Mouse (Mus musculus) myocyte (in vitro differentiated cells): ENCODE measurements around the gene Atxn2.

Experiments
- CEBPB ChIP-seq: IDR thresholded peaks from 2 replicates; pipeline ENCODE4 v1.6.1; 2011; ENCODE audit warnings: mild to moderate bottlenecking, moderate library complexity; ENCODE audit not compliant: poor library complexity, insufficient read depth, severe bottlenecking
- E2F4 ChIP-seq: IDR thresholded peaks from one replicate; pipeline ENCODE4 v1.6.1; 2011; ENCODE audit warnings: mild to moderate bottlenecking, control low read depth, moderate library complexity; ENCODE audit not compliant: insufficient read depth
- MAX ChIP-seq: IDR thresholded peaks from one replicate; pipeline ENCODE4 v1.6.1; 2011; ENCODE audit warnings: low read depth, mild to moderate bottlenecking, control low read depth
- MYOD1 ChIP-seq, 3 experiments: IDR thresholded peaks; one replicate each; pipeline ENCODE4 v1.6.1; 2011; ENCODE audit warnings: control low read depth in 2 of 3, low read depth in 2 of 3, mild to moderate bottlenecking in 2 of 3, moderate library complexity in 1 of 3; ENCODE audit not compliant: insufficient read length in 2 of 3, control insufficient read depth in 1 of 3
- MYOG ChIP-seq, 3 experiments: IDR thresholded peaks; one replicate each; pipeline ENCODE4 v1.6.1; 2011; ENCODE audit warnings: control low read depth in 2 of 3, low read depth in 2 of 3, mild to moderate bottlenecking in 2 of 3; ENCODE audit not compliant: insufficient read length in 2 of 3, control insufficient read depth in 1 of 3, insufficient read depth in 1 of 3
- POLR2A ChIP-seq: IDR thresholded peaks from one replicate; pipeline ENCODE4 v1.6.1; 2011; ENCODE audit warnings: low read depth, mild to moderate bottlenecking, control low read depth, moderate library complexity; ENCODE audit not compliant: insufficient read length
- POLR2AphosphoS2 ChIP-seq: IDR thresholded peaks from one replicate; pipeline ENCODE4 v1.6.1; 2011; ENCODE audit warnings: low read depth, control low read depth; ENCODE audit not compliant: insufficient read length
- TCF12 ChIP-seq: IDR thresholded peaks from one replicate; pipeline ENCODE4 v1.6.1; 2011; ENCODE audit warnings: mild to moderate bottlenecking, control low read depth; ENCODE audit not compliant: poor library complexity, insufficient read depth, severe bottlenecking

DNA sequence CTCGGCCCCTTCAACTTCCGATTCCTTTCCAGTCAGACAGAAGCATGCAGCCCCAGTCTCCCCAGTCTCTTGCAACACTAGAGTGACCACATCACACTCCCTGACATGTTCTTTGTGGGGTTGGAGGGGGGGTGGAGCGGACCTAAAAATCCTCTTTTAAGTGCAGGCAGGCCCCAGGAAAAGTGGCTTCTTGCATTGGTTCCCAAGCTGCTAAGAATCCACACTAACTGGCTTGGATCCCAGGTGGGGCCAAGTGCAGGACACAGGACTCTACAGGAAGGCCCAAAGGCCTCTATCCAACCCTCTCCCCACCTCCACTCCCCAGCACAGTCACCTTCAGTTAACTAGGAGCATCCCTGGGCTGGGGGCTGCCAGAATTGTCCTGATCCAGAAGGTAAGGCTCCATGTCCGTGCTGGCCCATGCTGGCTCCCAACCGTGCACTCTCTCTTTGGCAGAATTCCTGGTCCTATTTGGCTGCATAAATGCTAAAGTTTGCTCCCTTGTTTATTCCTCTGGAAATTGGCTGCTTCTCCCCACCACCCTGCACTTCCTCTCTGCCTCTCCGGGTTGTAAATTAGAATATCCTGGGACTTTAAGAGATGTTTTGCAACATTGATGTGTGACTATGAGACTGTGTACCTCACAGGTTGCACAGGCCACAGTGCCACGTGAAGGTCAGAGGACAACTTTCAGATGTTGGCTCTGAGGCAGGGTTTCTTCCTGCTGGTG, 20.5 kb upstream of the Atxn2 start:
- no peak for TF ChIP-seq POLR2A
- TF ChIP-seq MAX: no peak
- no peak for TF ChIP-seq CEBPB
- TF ChIP-seq MYOG (IDR thresholded peaks at IDR 0.05; ENCODE audit: control insufficient read depth in 1 of 3, insufficient read depth in 1 of 3, insufficient read length in 2 of 3, low read depth in 2 of 3): no peak
- TF ChIP-seq MYOD1 (IDR thresholded peaks at IDR 0.05; ENCODE audit: control insufficient read depth in 1 of 3, insufficient read length in 2 of 3, low read depth in 2 of 3): no peak
- no peak for TF ChIP-seq POLR2AphosphoS2
- TF ChIP-seq TCF12: no peak
- no peak for TF ChIP-seq E2F4
